Mouse (Mus musculus): ENCODE results near the gene Ascl2. TPM values are rescaled to one million over a fixed set of nuclear protein-coding genes. Genes with fewer than 3 reads are reported as not detected.

Gene Ascl2
- 0.04 TPM for polyA plus RNA-seq (2012; fragmentation: generic; extraction: Trizol)
- long read RNA-seq, experiment 1: 0 reads
- long read RNA-seq, experiment 2: 0 reads

DNA sequence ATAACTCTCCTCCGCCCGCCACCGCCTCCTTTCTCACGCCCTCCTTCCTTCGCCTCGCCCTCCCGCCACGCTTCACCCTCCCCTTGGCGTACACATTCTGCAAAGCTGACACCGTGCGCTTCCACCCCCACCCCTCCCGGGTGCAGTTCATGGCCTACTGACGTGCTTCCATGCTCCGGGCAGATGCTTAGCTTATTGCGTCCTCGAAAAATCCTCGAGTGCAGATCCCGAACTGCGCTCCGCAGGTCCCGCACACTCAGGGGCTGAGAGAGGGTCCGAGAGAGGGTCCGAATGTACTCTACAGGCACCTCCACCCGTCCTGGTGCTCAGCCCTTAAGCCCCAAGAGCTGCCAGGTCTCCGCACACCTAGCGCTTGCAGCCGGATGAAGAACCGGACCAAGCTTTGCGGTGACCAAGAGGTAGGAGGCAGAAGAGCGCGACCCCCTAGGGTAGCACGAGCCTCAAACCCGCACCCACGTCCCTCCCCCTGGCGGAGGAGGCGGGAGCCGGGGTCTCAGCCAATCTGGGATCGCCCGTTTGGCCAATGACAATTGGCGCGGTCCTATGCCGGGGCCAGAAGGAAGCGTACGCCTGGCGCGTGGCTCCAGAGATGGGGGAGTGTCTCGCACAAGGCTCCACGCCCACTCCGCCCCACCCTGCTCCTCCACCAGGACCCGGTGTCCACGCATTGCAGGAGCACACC is at the start of gene Ascl2:
Gene Ascl2, minus strand, starts transcription at position 456 of the 703 bp plus-strand sequence.
- H3K79me2 ChIP-seq (ENCODE audit: control insufficient read depth, insufficient read depth): no peaks in the 10 kb centered on the region
- H3K27me3 ChIP-seq (ENCODE audit: control insufficient read depth, insufficient read depth, insufficient read length): peaks cover 70% of the 10 kb centered on the region
- H3K4me3 ChIP-seq (ENCODE audit: insufficient read depth, poor library complexity, severe bottlenecking): no peak within 1 kb of the TSS
- TF ChIP-seq MYOD1 (IDR thresholded peaks at IDR 0.05; ENCODE audit: control insufficient read depth, insufficient read length, low read depth): no peak
- TF ChIP-seq CTCF (IDR thresholded peaks at IDR 0.05; ENCODE audit: control insufficient read depth, insufficient read depth, insufficient read length): no peak
- TF ChIP-seq USF1 (IDR thresholded peaks at IDR 0.05; ENCODE audit: low read depth): no peak
- TF ChIP-seq FOSL1 (IDR thresholded peaks at IDR 0.05; ENCODE audit: insufficient read depth, low read length, poor library complexity, severe bottlenecking): no peak
- no peak for TF ChIP-seq MYOG (IDR thresholded peaks at IDR 0.05; ENCODE audit: control insufficient read depth, extremely low read depth, insufficient read length)
- TF ChIP-seq MAX (IDR thresholded peaks at IDR 0.05): no peak
- no peak for TF ChIP-seq CEBPB (IDR thresholded peaks at IDR 0.05; ENCODE audit: low read depth)
- no peak within 1 kb of the TSS for H3ac ChIP-seq (ENCODE audit: control insufficient read depth, insufficient read length, low read depth)
- no peaks in the 10 kb centered on the region for H3K36me3 ChIP-seq (ENCODE audit: control insufficient read depth, insufficient read depth)
- H3K79me3 ChIP-seq (ENCODE audit: low read depth): no peaks in the 10 kb centered on the region

DNA sequence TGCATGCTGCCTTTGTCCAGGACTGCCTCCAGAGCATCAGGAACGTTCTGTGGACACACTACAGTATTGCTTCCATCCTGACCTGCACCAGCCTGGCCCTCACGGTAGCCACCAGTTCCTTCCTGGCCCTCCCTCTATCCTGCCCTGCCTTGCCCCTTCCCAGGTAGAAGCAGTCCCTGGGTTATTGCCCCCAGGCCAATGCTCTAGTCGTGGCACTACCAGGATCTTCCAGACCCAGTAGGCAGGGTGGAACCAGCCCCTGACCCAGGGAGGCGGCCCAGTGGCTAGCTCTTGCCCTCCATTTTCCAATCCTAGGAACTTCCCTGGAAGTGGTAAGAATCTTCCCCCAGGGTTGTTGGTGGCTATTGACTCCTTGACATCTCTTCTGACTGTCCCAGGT is 48.1 kb upstream of the Ascl2 start:
- Histone ChIP-seq H3K4me3 (ENCODE audit: insufficient read depth, poor library complexity, severe bottlenecking) (no peak overlapping the region), H3K79me3 (ENCODE audit: low read depth) (no peaks in the 10 kb centered on the region), H3K36me3 (ENCODE audit: control insufficient read depth, insufficient read depth) (no peaks in the 10 kb centered on the region), H3K79me2 (ENCODE audit: control insufficient read depth, insufficient read depth) (no peaks in the 10 kb centered on the region), H3K27me3 (ENCODE audit: control insufficient read depth, insufficient read depth, insufficient read length) (no peaks in the 10 kb centered on the region), H3ac (ENCODE audit: control insufficient read depth, insufficient read length, low read depth) (no peak overlapping the region)
- TF ChIP-seq FOSL1 (IDR thresholded peaks at IDR 0.05; ENCODE audit: insufficient read depth, low read length, poor library complexity, severe bottlenecking) (no peak), MYOD1 (IDR thresholded peaks at IDR 0.05; ENCODE audit: control insufficient read depth, insufficient read length, low read depth) (no peak), CTCF (IDR thresholded peaks at IDR 0.05; ENCODE audit: control insufficient read depth, insufficient read depth, insufficient read length) (no peak), MYOG (IDR thresholded peaks at IDR 0.05; ENCODE audit: control insufficient read depth, extremely low read depth, insufficient read length) (no peak), CEBPB (IDR thresholded peaks at IDR 0.05; ENCODE audit: low read depth) (no peak), MAX (IDR thresholded peaks at IDR 0.05) (no peak), USF1 (IDR thresholded peaks at IDR 0.05; ENCODE audit: low read depth) (no peak)

DNA sequence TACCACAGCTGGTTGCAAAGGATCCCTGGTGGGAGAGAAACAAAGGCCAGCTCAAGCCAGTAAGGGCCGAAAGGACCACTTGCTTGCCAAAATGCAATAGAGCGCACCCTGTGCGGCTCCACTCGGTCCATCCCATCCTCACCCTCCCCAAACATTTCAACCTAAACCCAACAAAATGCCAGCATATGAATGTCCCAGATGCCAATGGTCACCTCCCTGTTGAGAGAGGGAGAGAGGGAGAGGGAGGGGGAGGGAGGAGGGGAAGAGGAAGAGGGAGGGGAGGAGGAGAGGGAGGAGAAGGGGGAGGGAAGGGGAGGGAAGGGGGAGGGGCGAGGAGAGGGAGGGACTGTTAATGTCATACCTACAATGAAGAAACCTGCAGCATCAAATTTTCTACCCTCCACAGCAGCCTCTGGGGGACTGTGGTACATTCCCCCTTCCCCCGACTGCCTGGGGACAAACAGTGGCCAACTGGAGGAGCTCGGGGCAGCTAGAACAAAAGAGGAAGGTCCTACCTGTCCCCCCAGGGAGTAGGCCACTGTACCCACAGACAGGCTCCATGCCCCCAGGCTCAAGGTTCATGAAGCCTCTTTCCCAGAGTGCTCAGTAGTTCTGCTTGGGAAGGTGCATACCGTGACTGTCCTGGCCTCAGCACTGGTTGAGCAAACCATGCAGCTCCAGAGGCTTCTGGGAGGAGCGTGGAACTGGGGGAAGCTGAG is 47.5 kb upstream of the Ascl2 start:
- Histone ChIP-seq H3K27me3 (ENCODE audit: control insufficient read depth, insufficient read depth, insufficient read length) (no peaks in the 10 kb centered on the region), H3K79me3 (ENCODE audit: low read depth) (no peaks in the 10 kb centered on the region), H3K36me3 (ENCODE audit: control insufficient read depth, insufficient read depth) (no peaks in the 10 kb centered on the region), H3K4me3 (ENCODE audit: insufficient read depth, poor library complexity, severe bottlenecking) (no peak overlapping the region), H3K79me2 (ENCODE audit: control insufficient read depth, insufficient read depth) (no peaks in the 10 kb centered on the region), H3ac (ENCODE audit: control insufficient read depth, insufficient read length, low read depth) (no peak overlapping the region)
- no peak for TF ChIP-seq MYOD1 (IDR thresholded peaks at IDR 0.05; ENCODE audit: control insufficient read depth, insufficient read length, low read depth)
- TF ChIP-seq MAX (IDR thresholded peaks at IDR 0.05): no peak
- no peak for TF ChIP-seq FOSL1 (IDR thresholded peaks at IDR 0.05; ENCODE audit: insufficient read depth, low read length, poor library complexity, severe bottlenecking)
- no peak for TF ChIP-seq CTCF (IDR thresholded peaks at IDR 0.05; ENCODE audit: control insufficient read depth, insufficient read depth, insufficient read length)
- TF ChIP-seq CEBPB (IDR thresholded peaks at IDR 0.05; ENCODE audit: low read depth): no peak
- TF ChIP-seq MYOG (IDR thresholded peaks at IDR 0.05; ENCODE audit: control insufficient read depth, extremely low read depth, insufficient read length): no peak
- TF ChIP-seq USF1 (IDR thresholded peaks at IDR 0.05; ENCODE audit: low read depth): no peak

DNA sequence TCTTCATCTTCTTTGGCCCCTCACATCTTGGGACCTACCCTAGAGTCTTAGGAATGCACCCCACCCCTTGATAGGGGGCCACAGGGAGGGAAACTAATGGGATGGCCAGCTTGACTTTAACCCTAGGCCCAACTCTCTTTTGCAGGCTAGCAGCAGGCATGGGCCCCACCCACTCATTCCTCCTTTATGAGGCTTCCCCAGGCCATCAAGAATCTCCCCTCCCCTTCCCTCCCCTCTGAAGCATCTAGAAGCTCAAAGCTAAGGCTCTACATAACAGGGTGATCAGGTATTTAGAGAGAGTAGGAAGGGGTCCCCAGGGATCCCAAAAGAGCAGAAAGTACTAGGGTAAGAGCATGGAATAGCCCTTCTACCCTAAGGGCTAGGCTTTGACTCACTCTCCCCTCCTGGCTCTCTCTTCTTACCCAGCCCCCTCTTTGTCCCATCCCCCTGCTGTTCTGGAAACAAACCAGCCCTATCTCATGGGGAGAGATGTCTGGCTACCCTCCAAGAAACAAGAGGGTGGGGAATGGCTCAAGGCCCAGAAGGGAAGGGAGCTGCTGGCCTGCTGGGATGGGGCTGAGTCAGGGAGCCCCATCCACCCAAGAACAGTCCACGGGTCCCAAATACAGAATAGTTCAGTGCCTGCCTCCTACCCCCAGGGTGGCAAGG is 46.8 kb upstream of the Ascl2 start:
- H3ac ChIP-seq (ENCODE audit: control insufficient read depth, insufficient read length, low read depth): no peak overlapping the region
- H3K4me3 ChIP-seq (ENCODE audit: insufficient read depth, poor library complexity, severe bottlenecking): no peak overlapping the region
- H3K36me3 ChIP-seq (ENCODE audit: control insufficient read depth, insufficient read depth): no peaks in the 10 kb centered on the region
- no peak for TF ChIP-seq MYOD1 (IDR thresholded peaks at IDR 0.05; ENCODE audit: control insufficient read depth, insufficient read length, low read depth)
- no peak for TF ChIP-seq CTCF (IDR thresholded peaks at IDR 0.05; ENCODE audit: control insufficient read depth, insufficient read depth, insufficient read length)
- no peak for TF ChIP-seq CEBPB (IDR thresholded peaks at IDR 0.05; ENCODE audit: low read depth)
- TF ChIP-seq FOSL1 (IDR thresholded peaks at IDR 0.05; ENCODE audit: insufficient read depth, low read length, poor library complexity, severe bottlenecking): no peak
- no peak for TF ChIP-seq MAX (IDR thresholded peaks at IDR 0.05)
- TF ChIP-seq USF1 (IDR thresholded peaks at IDR 0.05; ENCODE audit: low read depth): no peak
- TF ChIP-seq MYOG (IDR thresholded peaks at IDR 0.05; ENCODE audit: control insufficient read depth, extremely low read depth, insufficient read length): no peak
- no peaks in the 10 kb centered on the region for H3K79me3 ChIP-seq (ENCODE audit: low read depth)
- H3K27me3 ChIP-seq (ENCODE audit: control insufficient read depth, insufficient read depth, insufficient read length): no peaks in the 10 kb centered on the region
- H3K79me2 ChIP-seq (ENCODE audit: control insufficient read depth, insufficient read depth): no peaks in the 10 kb centered on the region

DNA sequence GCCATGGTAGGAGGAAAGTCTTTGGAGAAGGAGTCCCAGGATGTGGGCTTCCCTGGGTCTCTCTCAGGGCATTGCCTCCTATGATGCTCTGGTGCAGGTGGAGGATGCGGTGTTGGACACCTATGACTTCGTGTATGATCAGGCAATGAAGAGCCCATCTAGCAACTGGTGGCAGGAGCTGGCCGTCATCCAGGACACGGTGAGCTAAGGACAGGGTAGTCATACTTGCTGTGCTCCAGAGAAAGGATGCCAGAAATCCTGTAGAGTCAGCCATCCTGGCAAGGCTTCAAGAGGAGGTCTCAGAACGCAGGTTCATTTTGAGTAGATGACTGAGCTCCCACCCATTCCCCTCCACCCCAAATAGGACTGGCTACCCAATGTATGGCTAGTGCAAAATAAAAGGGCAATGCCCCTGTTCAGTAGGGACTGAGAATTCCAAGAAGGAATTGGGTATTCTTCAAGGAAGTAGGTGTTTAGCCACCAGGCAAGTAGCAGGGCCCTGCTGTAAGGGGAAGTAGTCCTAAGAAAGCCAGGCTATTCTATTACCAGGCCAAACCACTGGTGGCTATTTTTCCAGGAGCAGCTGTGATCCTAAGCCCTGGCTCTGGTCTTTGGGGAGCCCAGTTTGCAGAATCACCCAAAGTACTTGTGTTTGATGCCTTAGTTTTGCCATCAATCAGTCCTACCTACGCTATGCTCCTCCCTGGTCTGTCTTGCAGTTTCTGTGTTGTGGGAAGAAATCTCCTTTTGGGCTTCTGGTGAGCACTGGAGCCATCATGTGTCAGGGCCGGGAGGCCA is 46.0 kb upstream of the Ascl2 start:
- TF ChIP-seq MYOG (IDR thresholded peaks at IDR 0.05; ENCODE audit: control insufficient read depth, extremely low read depth, insufficient read length) (no peak), MAX (IDR thresholded peaks at IDR 0.05) (no peak), USF1 (IDR thresholded peaks at IDR 0.05; ENCODE audit: low read depth) (no peak), FOSL1 (IDR thresholded peaks at IDR 0.05; ENCODE audit: insufficient read depth, low read length, poor library complexity, severe bottlenecking) (no peak), MYOD1 (IDR thresholded peaks at IDR 0.05; ENCODE audit: control insufficient read depth, insufficient read length, low read depth) (no peak), CTCF (IDR thresholded peaks at IDR 0.05; ENCODE audit: control insufficient read depth, insufficient read depth, insufficient read length) (no peak), CEBPB (IDR thresholded peaks at IDR 0.05; ENCODE audit: low read depth) (no peak)

More for the DNA sequence above, 46.0 kb upstream of the Ascl2 start:
- Histone ChIP-seq H3K79me2 (ENCODE audit: control insufficient read depth, insufficient read depth) (no peaks in the 10 kb centered on the region), H3ac (ENCODE audit: control insufficient read depth, insufficient read length, low read depth) (no peak overlapping the region), H3K27me3 (ENCODE audit: control insufficient read depth, insufficient read depth, insufficient read length) (no peaks in the 10 kb centered on the region), H3K4me3 (ENCODE audit: insufficient read depth, poor library complexity, severe bottlenecking) (no peak overlapping the region), H3K79me3 (ENCODE audit: low read depth) (no peaks in the 10 kb centered on the region), H3K36me3 (ENCODE audit: control insufficient read depth, insufficient read depth) (no peaks in the 10 kb centered on the region)

All from C2C12 (cell line).